Mouse (Mus musculus) MEL (cell line): ENCODE measurements around the gene Nup210l.

ENCODE experiments used
- EP300 ChIP-seq, 2 experiments: IDR thresholded peaks; 2 replicates each; pipeline ENCODE4 v1.6.1; 2011; ENCODE audit warnings: improper control_type of control experiment in 2 of 2, low read length in 2 of 2, low read depth in 1 of 2, mild to moderate bottlenecking in 1 of 2
- KAT2A ChIP-seq: conservative IDR thresholded peaks from 2 replicates; pipeline ENCODE4 v1.6.1; 2012; ENCODE audit warnings: low read depth, low read length, improper control_type of control experiment, inconsistent platforms
- MAFK ChIP-seq: IDR thresholded peaks from 2 replicates; pipeline ENCODE4 v1.6.1; 2011; ENCODE audit warnings: low read depth, mild to moderate bottlenecking, low read length, improper control_type of control experiment, borderline replicate concordance
- MAX ChIP-seq: IDR thresholded peaks from 2 replicates; pipeline ENCODE4 v1.6.1; 2011; ENCODE audit warnings: low read length, improper control_type of control experiment
- MYB ChIP-seq: IDR thresholded peaks from 2 replicates; pipeline ENCODE4 v1.6.1; 2011; ENCODE audit warnings: mild to moderate bottlenecking, low read depth, low read length, improper control_type of control experiment
- NELFE ChIP-seq: IDR thresholded peaks from 2 replicates; pipeline ENCODE4 v1.6.1; 2011; ENCODE audit warnings: low read depth, low read length, improper control_type of control experiment
- TBP ChIP-seq: IDR thresholded peaks from 2 replicates; pipeline ENCODE4 v1.8.0; 2011; ENCODE audit warnings: low read depth, low read length, improper control_type of control experiment
- USF2 ChIP-seq, 2 experiments: IDR thresholded peaks; 2 replicates each; pipeline ENCODE4 v1.6.1; 2011 to 2012; ENCODE audit warnings: improper control_type of control experiment in 2 of 2, low read length in 2 of 2, borderline replicate concordance in 1 of 2, inconsistent platforms in 1 of 2, low read depth in 1 of 2, mild to moderate bottlenecking in 1 of 2; ENCODE audit not compliant: insufficient read depth in 1 of 2

- TF ChIP-seq TBP (no peak), USF2 (IDR thresholded peaks at IDR 0.05; ENCODE audit: borderline replicate concordance in 1 of 2, insufficient read depth in 1 of 2, low read depth in 1 of 2, low read length in 2 of 2) (no peak), KAT2A (no peak), NELFE (no peak), EP300 (IDR thresholded peaks at IDR 0.05; ENCODE audit: low read depth in 1 of 2, low read length in 2 of 2) (no peak), MYB (no peak), MAX (no peak), MAFK (no peak)
Measured at GRCm38 (mm10) chr3:90134483-90134882, 30.6 kb downstream of the Nup210l start.
